Mouse (Mus musculus) layer of hippocampus, postnatal 36 days (tissue): ENCODE data around the gene Zeb2. TPM values are rescaled to one million over a fixed set of nuclear protein-coding genes. Genes with fewer than 3 reads are reported as not detected.

Experiments
- DNase-seq, 2 experiments: peaks; one replicate each; pipeline ENCODE4 v3.0.0; 2022
- total RNA-seq, 2 experiments: library from RNA; stranded (reverse); gene quantifications; 2 replicates each; pipeline ENCODE4 v1.2.3; 2021

Gene Zeb2
- total RNA-seq, 2 experiments from 2014 or later, result 402 to 403 TPM

DNA sequence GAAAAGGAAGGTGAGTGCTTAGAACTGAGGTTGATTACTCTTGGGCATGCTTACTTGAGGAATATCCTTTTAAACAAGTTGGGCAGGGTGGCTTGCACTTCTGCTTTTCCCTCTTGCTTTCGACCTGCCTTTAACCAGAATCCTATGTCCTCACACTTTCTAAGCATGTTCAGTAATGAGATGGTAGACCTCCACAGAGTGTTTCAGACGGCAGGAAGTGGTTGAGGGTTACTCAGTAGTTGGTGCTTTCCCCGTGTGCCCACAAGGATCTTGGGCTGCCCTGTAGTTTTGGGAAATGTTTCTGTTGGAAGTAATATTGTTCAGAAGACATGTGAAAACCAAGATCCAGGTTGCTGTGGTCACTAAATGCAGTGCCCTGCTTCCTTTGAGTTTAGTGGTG is 135.5 kb downstream of the Zeb2 start:
- no peak for DNase-seq

- peak; percentile 51 to 57 for DNase-seq
Measured at GRCm38 (mm10) chr2:44979042-44979721, 138.0 kb downstream of the Zeb2 start.

- DNase-seq, result no peak
Measured at GRCm38 (mm10) chr2:44978038-44978437, 139.2 kb downstream of the Zeb2 start.

GRCm38 (mm10) chr2:44977556-44977955 is 139.6 kb downstream of the Zeb2 start:
- no peak for DNase-seq

GRCm38 (mm10) chr2:44977051-44977450 is 140.1 kb downstream of the Zeb2 start:
- DNase-seq, result no peak

- DNase-seq, result no peak
Measured at GRCm38 (mm10) chr2:44976484-44976883, 140.7 kb downstream of the Zeb2 start.

DNA sequence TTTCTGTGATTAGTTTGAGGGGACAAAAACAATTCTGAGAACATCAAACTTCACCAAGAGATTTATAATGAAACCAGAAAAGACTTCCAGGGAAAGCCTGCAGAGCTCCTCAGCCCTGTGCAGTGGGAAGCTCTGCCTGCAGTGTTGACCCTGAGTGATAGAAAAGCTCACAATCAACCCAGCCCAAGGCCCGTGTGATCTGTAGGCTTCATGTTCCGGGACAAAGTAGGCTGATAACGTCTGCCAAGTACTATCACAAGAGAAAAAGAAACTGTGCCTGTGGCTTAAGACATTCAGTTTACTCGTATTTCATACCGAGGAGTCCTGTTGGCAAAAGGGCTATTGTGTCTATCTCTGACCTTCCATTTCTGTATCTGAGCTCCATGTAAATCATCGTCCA is 143.4 kb downstream of the Zeb2 start:
- no peak for DNase-seq

DNA sequence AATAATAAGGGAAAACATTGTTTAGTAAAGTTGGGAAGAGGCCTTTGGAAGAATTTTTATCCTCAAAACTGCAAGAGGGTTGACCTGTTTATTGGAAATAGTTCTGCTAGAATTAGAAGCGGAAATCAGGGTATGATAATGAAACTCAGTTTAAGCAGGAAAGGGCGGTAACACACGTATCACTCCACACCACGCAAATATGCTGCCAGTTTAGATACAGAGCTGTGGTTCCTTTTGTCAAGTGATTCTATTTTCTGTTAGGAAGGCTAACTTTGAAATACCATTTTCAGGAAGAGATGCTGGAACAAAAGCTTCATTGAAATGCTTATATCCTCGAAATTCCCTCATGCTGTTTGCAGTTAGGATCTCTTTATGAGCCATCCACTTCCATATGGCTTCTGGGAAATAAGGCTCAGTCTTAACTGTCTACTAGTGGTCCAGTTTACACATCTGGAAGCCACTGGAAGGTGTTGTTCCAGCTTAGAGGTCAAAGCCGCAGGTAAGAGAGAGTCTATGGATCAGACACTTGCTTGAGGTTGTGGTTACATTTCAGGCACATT is 147.0 kb downstream of the Zeb2 start:
- DNase-seq, result no peak

DNA sequence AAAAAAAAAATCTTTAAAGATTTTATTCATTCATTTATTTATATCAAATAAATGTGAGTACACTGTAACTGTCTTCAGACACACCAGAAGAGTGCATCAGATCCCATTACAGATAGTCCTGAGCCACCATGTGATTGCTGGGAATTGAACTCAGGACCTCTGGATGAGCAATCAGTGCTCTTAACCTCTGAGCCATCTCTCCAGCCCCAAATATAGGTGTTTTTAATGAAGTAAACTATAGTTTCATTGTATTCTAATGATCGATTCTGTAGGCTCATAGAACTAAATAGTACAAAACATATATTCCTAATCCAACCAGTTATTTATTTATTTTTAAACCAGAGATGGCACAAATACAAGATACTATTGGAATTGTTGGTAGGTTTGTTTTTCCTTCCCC is 147.6 kb downstream of the Zeb2 start:
- DNase-seq, result no peak

DNA sequence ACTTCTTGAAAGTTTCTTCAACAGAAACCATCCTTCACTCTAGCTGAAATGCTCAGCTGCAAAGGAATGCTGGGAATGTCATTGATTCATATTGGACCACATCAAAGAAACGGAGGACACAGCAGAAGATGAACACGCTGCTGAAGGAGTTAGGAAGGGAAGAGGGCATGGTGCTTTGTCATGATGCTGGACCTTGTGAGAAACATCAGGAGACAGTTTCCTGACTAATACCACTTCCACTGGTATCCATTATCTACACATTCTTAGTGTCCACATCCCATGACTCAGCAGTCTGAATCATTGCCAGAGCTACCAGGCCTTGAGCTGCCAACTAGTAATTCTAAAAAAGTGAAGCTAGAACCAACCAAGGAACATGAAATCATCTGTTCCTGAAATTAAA is 148.0 kb downstream of the Zeb2 start:
- DNase-seq, result no peak

- no peak for DNase-seq
Measured at GRCm38 (mm10) chr2:44965834-44966555, 151.2 kb downstream of the Zeb2 start.

DNA sequence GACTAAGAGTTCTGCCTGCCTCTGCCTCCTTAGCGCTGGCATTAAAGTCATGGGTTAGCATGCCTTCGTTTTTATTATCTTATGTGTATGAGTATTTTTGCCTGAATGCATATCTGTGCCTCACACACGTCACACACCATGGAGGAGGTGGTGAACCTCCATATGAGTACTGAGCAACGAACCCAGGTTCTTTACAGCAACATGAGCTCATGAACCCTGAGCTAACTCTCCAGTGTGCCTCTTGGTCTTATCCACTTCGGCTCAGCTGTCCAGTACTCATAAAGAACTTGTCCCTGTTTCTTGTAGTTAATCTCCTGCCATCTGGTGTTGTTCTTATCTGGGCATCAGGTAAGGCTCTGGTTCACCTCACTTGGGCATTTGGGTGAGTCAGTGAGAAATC is 154.6 kb downstream of the Zeb2 start:
- no peak for DNase-seq

DNA sequence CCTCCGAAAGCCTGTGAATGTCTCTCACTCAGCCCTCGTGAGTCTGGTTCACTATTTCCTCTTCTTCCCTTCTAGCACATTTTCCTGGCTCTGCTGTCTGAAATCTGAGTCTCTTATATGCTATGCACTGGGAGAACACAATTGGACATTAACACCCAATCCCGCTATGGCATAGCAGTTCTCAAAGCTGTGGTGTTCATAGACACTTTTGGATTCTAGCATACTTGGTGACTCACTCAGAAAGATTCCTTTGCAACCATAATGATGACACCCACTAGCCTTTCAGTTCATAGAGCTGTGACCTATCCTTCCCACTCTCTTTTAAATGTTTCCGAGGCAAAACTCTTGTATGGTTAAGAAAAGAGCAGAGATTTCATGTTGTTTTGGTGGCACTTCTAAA is 156.0 kb downstream of the Zeb2 start:
- no peak for DNase-seq

DNA sequence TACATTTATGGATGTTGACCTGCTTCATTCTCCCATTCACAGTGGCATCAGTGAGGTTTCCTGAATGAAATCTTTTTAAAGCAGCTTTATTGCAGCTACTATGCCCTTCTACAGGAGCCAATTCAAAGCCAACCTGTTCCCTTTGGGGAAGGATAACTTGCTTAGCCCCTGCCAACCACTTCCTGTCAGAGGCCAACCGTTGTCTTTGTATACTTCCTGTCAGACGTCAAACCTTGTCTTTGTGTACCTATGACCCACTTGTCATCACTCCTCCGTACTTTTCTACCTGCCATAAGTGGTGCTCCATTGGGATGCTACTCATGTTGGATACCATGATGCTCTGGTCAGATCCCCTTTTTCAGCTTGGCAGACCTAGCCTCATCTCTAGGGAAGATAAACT is 156.6 kb downstream of the Zeb2 start:
- DNase-seq, result no peak

GRCm38 (mm10) chr2:44957329-44957797 is 159.8 kb downstream of the Zeb2 start:
- DNase-seq, result no peak

DNA sequence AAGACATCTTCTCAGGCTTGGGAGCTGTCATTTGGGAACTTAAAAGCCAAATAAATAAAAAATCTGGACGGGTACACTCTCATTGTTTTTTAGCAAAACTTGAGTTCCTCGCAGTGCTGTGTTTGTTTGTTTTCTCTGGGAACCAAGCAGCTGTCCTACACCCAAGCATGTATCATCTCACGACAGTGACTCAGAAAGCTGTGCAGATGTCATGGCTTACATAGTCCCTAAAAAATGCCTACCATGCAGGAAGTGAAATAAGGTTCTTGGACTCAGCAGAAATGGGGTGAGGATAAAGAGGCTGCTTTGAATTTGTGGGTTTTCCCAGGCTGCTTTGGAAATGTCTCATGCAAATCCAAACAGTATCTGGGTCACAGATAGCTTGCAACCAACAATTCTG is 161.0 kb downstream of the Zeb2 start:
- DNase-seq, result no peak

GRCm38 (mm10) chr2:44955506-44955905 is 161.7 kb downstream of the Zeb2 start:
- no peak for DNase-seq

- no peak for DNase-seq
Measured at GRCm38 (mm10) chr2:44954180-44954579, 163.0 kb downstream of the Zeb2 start.

GRCm38 (mm10) chr2:44952830-44953422 is 164.3 kb downstream of the Zeb2 start:
- DNase-seq, result no peak

- DNase-seq, result no peak
Measured at GRCm38 (mm10) chr2:44951651-44952213, 165.5 kb downstream of the Zeb2 start.

GRCm38 (mm10) chr2:44944689-44945088 is 172.5 kb downstream of the Zeb2 start:
- no peak for DNase-seq
